Mouse (Mus musculus) kidney, adult 11 months (tissue): ENCODE data around the gene Erf.

Source experiments
- DNase-seq: peaks from one replicate; pipeline ENCODE4 v3.0.0; 2022

Erf gene

GRCm38 (mm10) chr7:25279861-25280791, 29.6 kb upstream of the Erf start:
- peak; percentile 58 for DNase-seq

DNA sequence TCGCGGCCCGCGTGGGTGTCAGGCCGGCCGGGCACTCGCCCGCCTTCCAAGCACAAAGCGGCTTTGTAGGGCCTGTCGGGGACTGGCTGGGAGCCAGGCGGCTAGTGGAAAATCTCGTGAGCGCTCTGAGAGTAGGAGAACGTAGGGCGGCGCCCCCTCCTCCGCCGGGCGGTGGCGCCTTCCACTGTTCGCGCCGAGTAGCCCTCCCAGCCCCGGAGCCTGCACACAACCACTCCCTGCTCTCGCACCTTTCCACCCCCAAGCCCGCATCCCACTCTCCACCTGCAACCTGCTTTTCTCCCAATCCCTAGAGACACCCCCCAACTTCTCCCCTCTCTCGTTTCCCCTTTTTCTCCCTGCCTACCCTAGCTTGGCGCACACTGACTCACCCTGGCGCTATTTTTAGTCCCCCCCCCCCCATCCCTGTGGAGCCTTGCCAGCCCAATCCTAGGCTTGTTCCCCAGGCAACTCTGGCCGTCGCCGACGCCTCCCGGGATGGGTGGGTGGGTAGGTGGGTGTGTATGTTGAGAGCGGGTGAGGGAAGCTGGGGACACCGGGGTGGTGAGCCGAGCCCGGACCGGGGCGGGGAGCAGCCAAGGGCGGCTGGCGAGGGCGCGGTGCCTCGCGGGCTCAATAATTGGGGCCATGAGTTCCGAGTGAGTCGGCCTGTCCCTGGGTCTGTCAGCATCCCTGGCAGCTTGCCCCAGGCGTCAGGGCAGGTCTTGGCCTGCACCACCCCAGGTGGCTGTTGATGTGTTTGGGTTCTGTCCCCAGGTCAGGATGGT, 28.7 kb upstream of the Erf start:
- peak; percentile 89 for DNase-seq

GRCm38 (mm10) chr7:25278341-25279075, 27.9 kb upstream of the Erf start:
- DNase-seq: peak; percentile 89

- DNase-seq: no peak
Measured at GRCm38 (mm10) chr7:25277998-25278340, 27.4 kb upstream of the Erf start.

GRCm38 (mm10) chr7:25277405-25277804, 26.8 kb upstream of the Erf start:
- no peak for DNase-seq

DNA sequence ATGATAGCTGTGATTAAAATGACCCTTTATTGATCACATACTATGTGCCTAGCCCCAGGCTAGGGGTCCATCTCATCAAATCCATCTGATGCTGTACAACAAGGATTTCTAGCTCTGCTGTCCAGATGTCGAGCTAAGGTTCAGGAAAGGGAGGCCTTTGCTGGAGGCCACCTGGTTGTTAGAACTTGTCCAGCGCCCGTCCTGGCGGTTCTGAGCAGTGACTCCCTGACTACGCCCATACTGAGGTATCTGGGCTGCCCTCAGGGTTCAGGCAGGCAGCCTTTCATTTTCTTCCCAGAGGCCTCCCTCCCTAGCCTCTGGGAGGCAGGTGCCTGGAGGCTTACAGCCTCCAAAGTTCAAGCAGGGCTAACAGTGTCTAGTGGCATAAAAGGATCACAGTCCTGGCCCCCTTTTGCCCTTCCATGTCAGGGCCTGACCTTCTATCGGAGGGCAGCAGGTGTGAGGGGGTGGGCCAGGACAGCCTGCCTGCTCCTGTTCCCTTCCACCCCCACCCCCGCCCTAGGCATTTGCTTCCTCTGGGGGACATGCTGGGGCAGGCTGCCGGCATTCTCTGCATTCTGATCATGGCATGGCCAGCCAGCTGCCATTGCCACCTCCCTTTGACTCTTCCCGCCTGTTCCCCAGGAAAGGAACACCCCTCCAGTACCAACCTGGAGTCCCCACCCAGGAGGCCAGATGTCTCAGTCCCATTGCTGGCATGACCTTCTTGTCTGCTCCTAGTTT, 25.2 kb upstream of the Erf start:
- no peak for DNase-seq

DNA sequence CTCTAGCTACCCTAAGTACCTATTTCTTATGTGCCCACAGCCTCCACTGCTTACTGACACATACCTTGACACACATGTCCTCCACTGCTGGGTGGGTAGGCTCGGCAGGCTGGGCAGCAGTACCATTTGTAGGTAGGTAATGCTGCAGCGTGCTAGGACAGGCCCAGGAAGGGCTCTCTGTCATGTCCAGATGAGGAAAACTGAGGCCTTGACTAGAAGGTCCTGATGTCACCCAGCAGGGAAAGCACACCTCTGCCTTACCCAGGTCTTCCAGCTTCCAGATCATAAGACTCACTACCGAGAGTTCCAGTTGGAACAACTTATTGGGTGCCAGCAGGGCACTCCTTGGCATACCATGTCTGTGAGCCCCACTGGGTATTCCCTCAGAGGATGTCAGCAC, 24.4 kb upstream of the Erf start:
- no peak for DNase-seq

DNA sequence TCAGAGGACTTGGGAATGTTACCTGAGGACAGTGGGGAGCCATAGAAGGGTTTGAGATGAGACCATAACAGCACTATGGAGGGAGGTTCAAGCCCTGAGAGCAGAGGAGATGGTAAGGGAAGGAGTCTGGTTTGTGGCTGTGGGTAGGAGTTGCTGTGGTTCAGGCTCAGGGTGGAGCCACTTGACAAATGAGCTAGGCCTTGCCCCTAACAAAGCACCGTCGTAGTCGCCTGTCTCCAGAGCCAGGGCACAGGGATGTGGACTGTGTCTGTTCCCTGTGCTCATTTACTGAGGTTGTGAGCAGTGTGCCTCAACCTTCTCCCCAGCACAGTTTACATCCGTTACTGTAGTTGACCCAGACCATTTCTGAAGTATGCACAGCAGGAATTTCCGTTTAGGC, 24.0 kb upstream of the Erf start:
- DNase-seq: no peak

GRCm38 (mm10) chr7:25273259-25274241, 23.0 kb upstream of the Erf start:
- no peak for DNase-seq

DNA sequence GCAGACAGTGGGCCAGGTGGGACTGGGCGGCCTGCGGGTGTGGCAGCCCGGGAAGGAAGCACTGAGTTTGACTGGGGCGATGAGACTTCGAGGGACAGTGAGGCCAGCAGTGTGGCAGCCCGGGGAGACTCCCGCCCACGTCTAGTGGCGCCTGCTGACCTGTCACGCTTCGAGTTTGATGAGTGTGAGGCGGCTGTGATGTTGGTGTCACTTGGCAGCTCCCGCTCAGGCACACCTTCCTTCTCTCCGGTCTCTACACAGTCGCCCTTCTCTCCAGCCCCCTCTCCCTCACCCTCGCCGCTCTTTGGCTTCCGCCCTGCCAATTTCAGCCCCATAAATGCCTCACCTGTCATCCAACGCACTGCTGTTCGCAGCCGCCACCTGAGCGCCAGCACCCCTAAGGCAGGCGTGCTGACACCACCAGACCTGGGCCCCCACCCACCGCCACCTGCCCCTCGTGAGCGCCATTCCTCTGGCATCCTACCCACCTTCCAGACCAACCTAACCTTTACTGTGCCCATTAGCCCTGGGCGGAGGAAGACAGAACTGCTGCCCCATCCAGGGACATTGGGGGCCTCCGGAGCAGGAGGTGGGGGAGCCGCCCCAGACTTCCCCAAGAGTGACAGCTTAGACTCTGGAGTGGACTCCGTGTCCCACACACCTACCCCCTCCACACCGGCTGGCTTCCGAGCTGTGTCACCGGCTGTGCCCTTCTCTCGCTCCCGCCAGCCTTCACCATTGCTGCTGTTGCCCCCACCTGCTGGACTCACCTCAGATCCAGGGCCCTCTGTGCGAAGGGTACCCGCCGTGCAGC, 22.1 kb upstream of the Erf start:
- DNase-seq: no peak

GRCm38 (mm10) chr7:25271651-25272444, 21.3 kb upstream of the Erf start:
- no peak for DNase-seq

GRCm38 (mm10) chr7:25270652-25271633, 20.4 kb upstream of the Erf start:
- peak; percentile 15 for DNase-seq

- DNase-seq: no peak
Measured at GRCm38 (mm10) chr7:25269545-25270271, 19.1 kb upstream of the Erf start.

GRCm38 (mm10) chr7:25269029-25269428, 18.5 kb upstream of the Erf start:
- no peak for DNase-seq

DNA sequence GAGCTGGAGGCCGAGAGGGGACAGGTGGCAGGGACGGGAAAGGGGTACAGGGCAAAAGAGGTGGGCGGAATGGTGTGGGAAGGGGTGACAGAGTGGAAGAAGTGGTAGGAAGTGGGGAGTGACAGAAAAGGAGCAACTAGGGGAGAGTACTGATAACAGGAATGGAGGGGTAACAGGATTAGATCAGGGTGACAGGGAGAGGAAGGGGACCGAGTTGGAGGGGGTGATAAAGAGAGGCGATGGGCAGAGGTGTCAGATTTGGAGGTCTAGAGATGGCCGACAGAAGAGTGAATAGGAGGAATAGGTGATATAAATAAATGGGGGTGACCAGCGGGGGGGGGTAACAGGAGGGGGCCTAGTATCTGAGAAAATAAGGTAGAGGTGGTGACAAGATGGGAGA, 18.0 kb upstream of the Erf start:
- no peak for DNase-seq

DNA sequence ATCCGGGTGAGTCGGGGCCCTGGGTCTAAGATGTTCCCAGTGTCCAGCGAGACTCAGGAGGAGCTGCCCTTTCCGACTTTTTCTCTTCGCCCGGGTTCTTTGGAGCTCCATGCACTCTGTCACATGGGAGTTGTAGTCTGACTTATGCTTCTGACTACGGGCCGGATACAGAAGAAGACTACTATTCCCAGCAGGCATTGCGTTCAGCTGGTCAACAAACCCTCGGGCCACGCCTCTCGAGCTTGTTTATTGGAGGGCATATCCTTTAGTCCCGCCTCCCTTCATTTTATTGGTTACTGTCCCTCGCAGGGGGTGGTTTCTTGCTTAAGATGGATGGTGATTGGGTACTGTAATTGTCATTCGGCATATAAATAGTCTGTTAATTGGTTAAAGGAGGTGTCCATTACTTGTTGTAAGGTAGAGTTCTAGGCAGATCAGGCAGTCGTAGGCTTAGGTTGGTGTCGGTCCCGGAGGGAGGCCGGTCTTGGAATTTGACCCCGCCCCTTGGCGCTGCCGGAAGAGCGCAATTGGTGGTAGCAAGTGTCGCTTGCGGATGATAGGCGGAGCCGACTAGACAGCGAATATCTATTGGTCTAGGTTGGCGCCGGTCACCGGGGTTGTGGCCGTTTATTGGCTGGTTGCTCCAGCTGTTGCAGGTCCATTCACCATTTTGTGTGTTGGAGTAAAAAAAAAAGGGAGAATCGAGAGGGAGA, 17.3 kb upstream of the Erf start:
- DNase-seq: peak; percentile 100

DNA sequence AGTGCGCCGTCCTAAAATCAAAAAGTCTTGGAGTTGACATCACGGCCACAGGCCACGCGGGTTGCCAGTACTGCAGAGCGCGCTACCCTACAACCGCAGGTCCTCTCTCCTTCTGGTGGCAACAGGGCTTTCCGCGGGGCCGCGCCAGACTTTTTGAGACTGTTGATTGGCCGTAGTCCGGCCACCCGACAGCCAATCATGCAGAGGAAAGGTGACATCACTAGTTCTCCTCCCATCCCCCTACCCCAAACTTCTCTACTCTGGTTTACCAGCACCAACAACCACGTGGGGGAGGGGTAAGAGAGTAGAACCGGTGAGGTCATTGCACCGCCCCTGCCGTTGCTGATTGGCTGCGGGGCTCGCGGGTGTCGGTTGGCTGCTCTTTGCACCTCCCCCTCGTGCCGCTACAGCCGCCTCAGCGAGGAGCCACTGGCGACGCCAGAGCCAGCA, 16.8 kb upstream of the Erf start, which contains the start of gene Cic:
TSS of gene Cic (plus strand) at position 404 of the 450 bp plus-strand sequence.
- DNase-seq: peak; percentile 100
